Mouse (Mus musculus) kidney, embryonic 16.5 days (tissue): Measurements from ENCODE around the gene Clpsl2. TPM values are rescaled to one million over a fixed set of nuclear protein-coding genes. Genes with fewer than 3 reads are reported as not detected.

ENCODE experiments used
- ATAC-seq: fragments of 200-750 bp; cut with Nextera tagmentation; 2 replicates; pipeline ENCODE4 v1.8.0; 2017; ENCODE audit warnings: moderate TSS enrichment; ENCODE audit not compliant: low FRiP score, low TSS enrichment
- H3K27ac ChIP-seq: fragments of 300-500 bp; sonication (generic); 2 replicates; pipeline ENCODE4 v1.5.1; 2014; ENCODE audit warnings: low read length
- H3K27me3 ChIP-seq: fragments of 300-500 bp; sonication (generic); 2 replicates; pipeline ENCODE4 v1.6.1; 2014; ENCODE audit warnings: low read length, control low read depth, mixed read lengths; ENCODE audit not compliant: insufficient read depth
- H3K36me3 ChIP-seq: fragments of 300-500 bp; sonication (generic); 2 replicates; pipeline ENCODE4 v1.6.1; 2014; ENCODE audit warnings: low read length, control low read depth, mixed read lengths; ENCODE audit not compliant: insufficient read depth
- H3K4me1 ChIP-seq: fragments of 300-500 bp; sonication (generic); 2 replicates; pipeline ENCODE4 v1.6.1; 2014; ENCODE audit warnings: low read length, control low read depth, mixed read lengths; ENCODE audit not compliant: insufficient read depth
- H3K4me2 ChIP-seq: fragments of 300-500 bp; sonication (generic); replicated peaks from 2 replicates; pipeline ENCODE4 v1.6.1; 2014; ENCODE audit warnings: low read depth, low read length
- H3K4me3 ChIP-seq: fragments of 300-500 bp; sonication (generic); 2 replicates; pipeline ENCODE4 v1.5.1; 2014; ENCODE audit warnings: mild to moderate bottlenecking, low read length
- H3K9ac ChIP-seq: fragments of 300-500 bp; sonication (generic); replicated peaks from 2 replicates; pipeline ENCODE4 v1.6.1; 2014; ENCODE audit warnings: low read length
- H3K9me3 ChIP-seq: fragments of 300-500 bp; sonication (generic); 2 replicates; pipeline ENCODE4 v1.6.1; 2016; ENCODE audit warnings: low read length, control low read depth
- WGBS: fragments of 180-500 bp; shearing (Covaris S2); extraction: QIAGEN DNeasy Blood & Tissue Kit; methylation state at CpG from one replicate; pipeline ENCODE4 v1.1.7; 2014; 5-methylcytosine and 5-hydroxymethylcytosine counted together
- polyA plus RNA-seq: library from polyadenylated mRNA; unstranded; fragments of >200 nt; fragmentation: Nextera tagmentation; extraction: Ambion mirVana; gene quantifications from 2 replicates; pipeline ENCODE4 v1.2.1, GENCODE M21; 2015

The Clpsl2 gene
- not detected in 2 replicates for polyA plus RNA-seq

- H3K27me3 ChIP-seq = no peaks in the 10 kb centered on the region
- H3K4me1 ChIP-seq = no peaks in the 10 kb centered on the region; the same call in 1 of the 2 replicates
- no peaks in the 10 kb centered on the region for H3K9me3 ChIP-seq
- H3K27ac ChIP-seq = no peak within 1 kb of the TSS
- H3K4me3 ChIP-seq = no peak within 1 kb of the TSS
- H3K36me3 ChIP-seq = no peaks in the 10 kb centered on the region
- no peak within 1 kb of the TSS for H3K9ac ChIP-seq
- 75% methylated on average over 14 of the region's 14 CpGs for WGBS
- ATAC-seq = no peak
- no peak within 1 kb of the TSS for H3K4me2 ChIP-seq
These were observed at the start of gene Clpsl2 for GRCm38 (mm10) chr17:28549111-28549510. Gene Clpsl2 (plus strand): TSS chr17:28549411.

GRCm38 (mm10) chr17:28500465-28500864, 48.7 kb upstream of the Clpsl2 start:
- peaks cover 4% of the 10 kb centered on the region; the same call in 1 of the 2 replicates for H3K9me3 ChIP-seq
- H3K27me3 ChIP-seq = no peaks in the 10 kb centered on the region
- no peak for ATAC-seq
- H3K27ac ChIP-seq = no peak overlapping the region
- 71% methylated on average over 3 of the region's 3 CpGs for WGBS
- H3K9ac ChIP-seq = no peak overlapping the region
- H3K4me3 ChIP-seq = no peak overlapping the region
- H3K36me3 ChIP-seq = no peaks in the 10 kb centered on the region
- no peaks in the 10 kb centered on the region for H3K4me1 ChIP-seq
- H3K4me2 ChIP-seq = no peak overlapping the region

GRCm38 (mm10) chr17:28502196-28502821, 46.9 kb upstream of the Clpsl2 start:
- H3K27me3 ChIP-seq = no peaks in the 10 kb centered on the region
- H3K4me1 ChIP-seq = peaks cover 7% of the 10 kb centered on the region
- no peak overlapping the region for H3K27ac ChIP-seq
- WGBS = 35% methylated on average over 7 of the region's 7 CpGs
- ATAC-seq = 0 out of 2 replicates have a peak, but pooled peaks have one; percentile 19
- no peaks in the 10 kb centered on the region for H3K9me3 ChIP-seq
- no peak overlapping the region for H3K4me3 ChIP-seq
- no peak overlapping the region for H3K4me2 ChIP-seq
- no peak overlapping the region for H3K9ac ChIP-seq
- H3K36me3 ChIP-seq = no peaks in the 10 kb centered on the region

GRCm38 (mm10) chr17:28504182-28504581, 45.0 kb upstream of the Clpsl2 start:
- WGBS = 63% methylated on average over 6 of the region's 6 CpGs
- H3K36me3 ChIP-seq = no peaks in the 10 kb centered on the region
- H3K4me3 ChIP-seq = no peak overlapping the region
- ATAC-seq = no peak
- H3K27me3 ChIP-seq = no peaks in the 10 kb centered on the region
- H3K27ac ChIP-seq = no peak overlapping the region
- H3K9ac ChIP-seq = no peak overlapping the region
- H3K4me1 ChIP-seq = peaks cover 14% of the 10 kb centered on the region
- no peaks in the 10 kb centered on the region for H3K9me3 ChIP-seq
- H3K4me2 ChIP-seq = no peak overlapping the region

- Histone ChIP-seq H3K36me3 (no peaks in the 10 kb centered on the region), H3K27me3 (no peaks in the 10 kb centered on the region), H3K4me2 (no peak overlapping the region), H3K27ac (no peak overlapping the region), H3K9ac (no peak overlapping the region), H3K4me1 (peaks cover 20% of the 10 kb centered on the region), H3K4me3 (no peak overlapping the region), H3K9me3 (no peaks in the 10 kb centered on the region)
- 88% methylated on average over 4 of the region's 4 CpGs for WGBS
- no peak for ATAC-seq
These were observed 43.6 kb upstream of the Clpsl2 start for GRCm38 (mm10) chr17:28505591-28505990.

GRCm38 (mm10) chr17:28506895-28507294, 42.3 kb upstream of the Clpsl2 start:
- 7% methylated on average over 5 of the region's 5 CpGs for WGBS

GRCm38 (mm10) chr17:28507496-28507895, 41.7 kb upstream of the Clpsl2 start:
- H3K4me3 ChIP-seq = no peak overlapping the region
- WGBS = 22% methylated on average over 5 of the region's 5 CpGs
- peak overlapping the region; percentile 41; the same call in 1 of the 2 replicates for H3K9ac ChIP-seq
- no peaks in the 10 kb centered on the region for H3K9me3 ChIP-seq
- no peaks in the 10 kb centered on the region for H3K36me3 ChIP-seq
- peaks cover 37% of the 10 kb centered on the region for H3K4me1 ChIP-seq
- peak overlapping the region; percentile 23; the same call in 1 of the 2 replicates for H3K27ac ChIP-seq
- H3K27me3 ChIP-seq = no peaks in the 10 kb centered on the region
- ATAC-seq = no peak
- no peak overlapping the region for H3K4me2 ChIP-seq

More at GRCm38 (mm10) chr17:28506895-28507294, 42.3 kb upstream of the Clpsl2 start:
- no peak for ATAC-seq
- H3K9me3 ChIP-seq = no peaks in the 10 kb centered on the region
- H3K27me3 ChIP-seq = no peaks in the 10 kb centered on the region
- H3K4me2 ChIP-seq = no peak overlapping the region
- H3K4me3 ChIP-seq = no peak overlapping the region
- H3K36me3 ChIP-seq = no peaks in the 10 kb centered on the region
- peaks cover 31% of the 10 kb centered on the region for H3K4me1 ChIP-seq
- 0 out of 2 replicates have a peak overlapping the region, but pooled peaks have one; percentile 23 for H3K27ac ChIP-seq
- H3K9ac ChIP-seq = peak overlapping the region; percentile 41; the same call in 1 of the 2 replicates

- Histone ChIP-seq H3K4me2 (peak overlapping the region; percentile 50), H3K4me3 (peak overlapping the region; percentile 28), H3K27me3 (no peaks in the 10 kb centered on the region), H3K4me1 (peaks cover 52% of the 10 kb centered on the region), H3K36me3 (no peaks in the 10 kb centered on the region), H3K9me3 (no peaks in the 10 kb centered on the region), H3K27ac (0 out of 2 replicates have a peak overlapping the region, but pooled peaks have one; percentile 49), H3K9ac (peak overlapping the region; percentile 59)
- no peak for ATAC-seq
- WGBS = 4% methylated on average over 28 of the region's 28 CpGs
These were observed 38.5 kb upstream of the Clpsl2 start for GRCm38 (mm10) chr17:28510445-28511342.

GRCm38 (mm10) chr17:28511616-28512541, 37.3 kb upstream of the Clpsl2 start:
- WGBS = 33% methylated on average over 9 of the region's 9 CpGs
- Histone ChIP-seq H3K4me1 (peaks cover 54% of the 10 kb centered on the region), H3K4me3 (no peak overlapping the region), H3K27me3 (no peaks in the 10 kb centered on the region), H3K9me3 (no peaks in the 10 kb centered on the region), H3K4me2 (no peak overlapping the region), H3K36me3 (no peaks in the 10 kb centered on the region), H3K9ac (no peak overlapping the region), H3K27ac (peak overlapping the region; percentile 61)
- ATAC-seq = no peak
